Mouse (Mus musculus) splenic B cell, adult 2 months (primary cell): ENCODE data around the gene Zfp953.
"Not testable (repeated sequence)": the region's sequence is repeated elsewhere in the genome, so short reads cannot be mapped to it uniquely, and the experiment has no call there.

Experiments
- DNase-seq: peaks from one replicate; pipeline ENCODE4 v3.0.0-alpha.2; 2011; ENCODE audit warnings: low read depth, low spot score
- H3K27me3 ChIP-seq: 2 replicates; pipeline ENCODE4 v1.6.1; 2012; ENCODE audit warnings: mild to moderate bottlenecking, low read length, moderate library complexity, mixed read lengths; ENCODE audit not compliant: control insufficient read depth, poor library complexity, insufficient read depth, severe bottlenecking
- H3K36me3 ChIP-seq: 2 replicates; pipeline ENCODE4 v1.6.1; 2012; ENCODE audit warnings: mild to moderate bottlenecking, low read length, moderate library complexity, mixed read lengths; ENCODE audit not compliant: control insufficient read depth, poor library complexity, insufficient read depth, severe bottlenecking

The Zfp953 gene

DNA sequence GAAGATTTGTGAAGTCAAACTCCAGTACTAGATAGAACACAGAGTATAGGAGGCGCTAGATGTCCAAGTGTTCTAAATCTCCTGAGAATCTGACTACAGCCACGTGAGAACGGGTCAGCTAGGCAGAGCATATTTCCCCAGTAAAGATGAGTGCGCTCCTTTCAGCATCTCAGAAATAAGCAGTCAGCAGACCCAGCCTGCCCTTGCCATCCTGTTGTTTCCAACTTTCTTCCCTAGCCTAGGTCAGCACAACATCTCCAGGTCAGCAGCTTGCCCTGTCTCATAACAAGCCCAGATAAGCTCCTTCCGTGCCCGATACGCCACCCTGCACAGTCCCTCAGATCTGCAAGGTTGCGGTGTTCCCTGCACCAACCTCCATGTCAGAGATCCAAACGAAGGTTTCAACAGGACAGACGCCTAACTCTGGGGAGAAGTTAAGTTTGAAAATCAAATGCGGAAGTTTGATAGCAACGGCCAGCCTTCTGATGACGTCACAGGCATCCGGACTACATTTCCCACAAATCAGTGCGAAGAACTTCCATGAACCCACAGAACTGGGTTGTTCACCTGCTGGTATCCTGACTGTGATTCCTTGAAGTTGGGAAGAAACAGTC is at the start of gene Zfp953, which contains the start of gene Gm28044:
Gene Zfp953, minus strand, starts transcription at position 475 of the 614 bp plus-strand sequence.
Gene Gm28044, minus strand, starts transcription at position 406 of the 614 bp plus-strand sequence.
- no peaks in the 10 kb centered on the region for H3K36me3 ChIP-seq
- no peaks in the 10 kb centered on the region for H3K27me3 ChIP-seq
- DNase-seq, result peak; percentile 93

DNA sequence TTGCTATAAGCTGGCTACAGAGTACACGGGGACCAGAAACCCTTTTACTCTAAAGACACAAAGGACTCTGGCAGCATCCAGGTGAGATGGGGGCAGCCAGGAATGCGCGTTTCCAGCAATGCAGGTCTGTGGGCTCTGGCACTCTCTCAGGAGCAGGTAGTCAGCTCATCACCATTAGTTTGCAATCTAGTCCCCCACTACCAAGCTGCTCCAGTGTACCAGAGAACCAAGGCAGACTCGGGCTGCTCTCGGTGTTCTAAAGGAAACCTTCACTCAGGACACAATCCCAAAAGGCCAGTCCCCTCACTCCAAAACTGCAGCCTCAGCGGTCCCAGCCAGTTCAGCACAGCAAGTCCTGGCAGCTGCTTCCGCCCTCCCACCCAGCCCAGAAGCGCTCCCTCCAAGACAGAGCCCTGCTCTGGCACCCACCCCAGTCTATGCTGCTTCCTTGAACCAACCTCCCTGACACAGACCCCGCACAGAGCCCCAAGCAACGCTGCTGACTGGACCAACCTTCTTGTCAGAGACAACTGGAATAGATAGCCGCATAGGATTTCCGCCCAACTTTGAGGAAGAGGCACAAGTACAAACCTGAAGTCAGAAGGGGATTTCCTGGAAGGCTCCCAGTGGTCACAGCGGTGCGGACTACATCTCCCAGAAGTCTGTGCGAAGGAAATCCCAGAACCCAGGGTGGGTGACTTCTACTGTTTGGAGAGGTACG is 38.9 kb upstream of the Zfp953 start, which contains the start of gene Zfp429:
Gene Zfp429, minus strand, starts transcription at position 637 of the 721 bp plus-strand sequence.
- DNase-seq, result peak; percentile 88
- not testable (repeated sequence) for H3K27me3 ChIP-seq, H3K36me3 ChIP-seq

DNA sequence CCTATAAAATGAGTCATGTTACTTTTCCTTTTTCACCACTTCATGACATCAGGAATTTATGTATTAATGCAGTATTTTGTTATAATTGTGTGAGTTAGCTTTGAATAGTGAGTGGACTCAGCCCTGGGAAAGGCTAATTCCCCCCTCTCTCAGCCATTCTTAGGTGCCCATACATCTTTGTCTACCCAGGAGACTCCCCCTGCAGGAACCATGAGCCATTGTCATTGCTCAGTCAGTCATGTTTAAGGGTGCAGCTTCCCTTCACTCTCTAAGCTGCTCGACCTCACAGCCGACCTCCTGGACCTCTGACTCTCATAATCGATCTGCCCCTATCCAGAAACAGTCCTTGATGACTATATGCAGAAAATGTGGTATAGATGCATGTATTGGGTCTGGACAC is 15.8 kb upstream of the Zfp953 start:
- DNase-seq, H3K27me3 ChIP-seq: not testable (repeated sequence)

DNA sequence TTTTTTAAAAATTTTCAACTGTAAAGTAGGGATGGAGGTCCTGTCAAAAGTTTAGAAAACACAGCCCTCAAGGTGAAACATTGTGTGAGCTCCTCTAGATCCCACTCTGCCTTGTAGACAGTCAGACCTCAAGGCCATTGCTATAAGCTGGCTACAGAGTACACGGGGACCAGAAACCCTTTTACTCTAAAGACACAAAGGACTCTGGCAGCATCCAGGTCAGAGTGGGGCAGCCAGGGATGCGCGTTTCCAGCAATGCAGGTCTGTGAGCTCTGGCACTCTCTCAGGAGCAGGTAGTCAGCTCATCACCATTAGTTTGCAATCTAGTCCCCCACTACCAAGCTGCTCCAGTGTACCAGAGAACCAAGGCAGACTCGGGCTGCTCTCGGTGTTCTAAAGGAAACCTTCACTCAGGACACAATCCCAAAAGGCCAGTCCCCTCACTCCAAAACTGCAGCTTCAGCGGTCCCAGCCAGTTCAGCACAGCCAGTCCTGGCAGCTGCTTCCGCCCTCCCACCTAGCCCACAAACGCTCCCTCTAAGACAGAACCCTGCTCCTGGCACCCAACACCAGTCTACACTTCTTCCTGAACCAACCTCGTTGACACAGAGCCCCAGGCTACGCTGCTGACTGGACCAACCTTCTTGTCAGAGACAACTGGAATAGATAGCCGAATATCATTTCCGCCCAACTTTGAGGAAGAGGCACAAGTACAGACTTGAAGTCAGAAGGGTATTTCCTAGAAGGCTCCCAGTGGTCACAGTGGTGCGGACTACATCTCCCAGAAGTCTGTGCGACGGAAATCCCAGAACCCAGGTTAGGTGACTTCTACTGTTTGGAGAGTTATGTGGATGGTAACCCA is 14.9 kb upstream of the Zfp953 start, which contains the start of the genes Gm28041 and Zfp456:
Gene Gm28041, minus strand, starts transcription at position 684 of the 862 bp plus-strand sequence.
Gene Zfp456, minus strand, starts transcription at position 761 of the 862 bp plus-strand sequence.
- peak; percentile 90 for DNase-seq
- not testable (repeated sequence) for H3K36me3 ChIP-seq, H3K27me3 ChIP-seq

More for the DNA sequence above, 15.8 kb upstream of the Zfp953 start:
- not testable (repeated sequence) for H3K36me3 ChIP-seq

DNA sequence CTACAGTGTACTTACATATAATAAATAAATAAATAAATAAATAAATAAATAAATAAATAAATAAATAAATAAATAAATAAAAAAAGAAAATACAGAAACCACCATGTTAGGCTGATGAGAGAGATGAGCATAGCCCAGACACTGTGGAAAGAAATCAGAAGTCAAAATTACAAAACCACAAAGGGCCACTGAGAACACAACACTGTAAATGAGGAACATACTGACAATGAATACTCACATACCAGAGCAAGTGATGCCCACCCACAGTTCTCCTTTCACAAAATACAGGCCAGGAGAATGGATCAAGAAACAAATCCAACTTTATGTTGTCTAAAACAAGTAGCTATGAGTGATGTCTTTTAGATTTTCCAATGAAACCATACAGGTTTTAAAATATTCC is 8.6 kb downstream of the Zfp953 start:
- no peak for DNase-seq
- Histone ChIP-seq H3K27me3 (no peaks in the 10 kb centered on the region), H3K36me3 (no peaks in the 10 kb centered on the region)

DNA sequence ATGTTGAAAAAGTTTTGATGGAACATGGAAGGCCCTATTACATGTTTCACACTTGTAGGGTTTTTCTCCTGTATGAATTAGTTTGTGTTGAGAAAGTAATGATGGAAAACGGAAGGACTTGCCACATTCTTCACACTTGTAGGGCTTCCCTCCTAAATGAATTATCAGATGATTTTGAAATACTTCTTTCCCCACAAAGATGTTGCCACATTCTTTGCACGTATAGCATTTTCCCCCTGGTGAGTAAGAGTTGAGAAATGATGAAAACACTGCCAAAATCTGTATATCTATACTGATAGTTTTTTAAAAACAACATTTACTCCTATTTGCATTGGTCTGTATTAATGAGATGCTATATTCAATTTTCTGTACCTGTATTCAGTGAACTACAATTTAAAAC is 17.0 kb downstream of the Zfp953 start:
- no peaks in the 10 kb centered on the region for H3K27me3 ChIP-seq
- no peak for DNase-seq
- peaks cover 11% of the 10 kb centered on the region for H3K36me3 ChIP-seq

DNA sequence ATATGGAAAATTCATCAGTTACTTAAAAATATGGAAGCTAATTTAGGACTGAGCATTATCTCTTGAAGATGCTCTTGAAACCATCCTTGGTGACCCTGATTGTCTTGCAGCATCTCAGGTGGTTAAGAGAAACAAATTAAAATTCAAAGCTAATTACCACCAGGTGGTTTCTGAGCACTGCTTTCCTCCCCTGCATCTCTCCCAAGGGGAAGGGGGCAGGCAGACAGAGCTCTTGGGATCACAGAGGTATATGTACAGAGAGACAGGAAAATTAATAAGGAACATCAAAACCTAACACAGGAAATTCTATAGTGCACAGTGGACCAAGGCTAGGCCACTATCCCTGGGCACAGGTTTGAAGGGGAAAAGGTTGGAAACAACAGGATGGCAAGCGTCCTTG is 27.5 kb downstream of the Zfp953 start:
- H3K27me3 ChIP-seq, result no peaks in the 10 kb centered on the region
- DNase-seq, result peak; percentile 6
- no peaks in the 10 kb centered on the region for H3K36me3 ChIP-seq

DNA sequence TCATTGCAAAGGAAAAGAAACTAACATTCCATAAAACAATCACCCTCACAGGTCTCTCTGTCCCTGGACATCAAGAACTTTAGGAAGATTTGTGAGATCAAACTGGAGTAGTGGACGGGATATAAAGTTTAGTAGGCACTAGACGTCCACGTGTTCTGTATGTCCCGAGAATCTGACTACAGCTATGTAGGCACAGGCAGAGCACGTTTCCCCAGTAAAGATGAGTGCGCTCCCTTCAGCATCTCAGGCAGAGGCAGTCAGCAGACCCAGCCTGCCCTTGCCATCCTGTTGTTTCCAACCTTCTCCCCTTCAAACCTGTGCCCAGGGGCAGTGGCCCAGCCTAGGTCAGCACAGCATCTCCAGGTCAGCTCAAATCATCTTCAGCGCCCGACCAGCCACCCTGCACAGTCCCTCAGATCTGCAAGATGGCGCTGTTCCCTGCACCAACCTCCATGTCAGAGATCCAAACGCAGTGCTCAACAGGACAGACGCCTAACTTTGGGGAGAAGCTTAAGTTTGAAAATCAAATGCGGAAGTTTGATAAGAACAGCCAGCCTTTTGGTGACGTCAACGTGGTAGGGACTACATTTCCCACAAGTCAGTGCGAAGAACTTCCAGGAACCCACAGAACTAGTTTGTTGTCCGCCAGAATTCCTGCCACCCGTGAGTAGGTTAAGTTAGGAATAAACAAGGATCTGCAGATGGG is 28.2 kb downstream of the Zfp953 start, which contains the start of gene Zfp595:
Gene Zfp595, minus strand, starts transcription at position 552 of the 706 bp plus-strand sequence.
- DNase-seq, result peak; percentile 91
- no peaks in the 10 kb centered on the region for H3K27me3 ChIP-seq

DNA sequence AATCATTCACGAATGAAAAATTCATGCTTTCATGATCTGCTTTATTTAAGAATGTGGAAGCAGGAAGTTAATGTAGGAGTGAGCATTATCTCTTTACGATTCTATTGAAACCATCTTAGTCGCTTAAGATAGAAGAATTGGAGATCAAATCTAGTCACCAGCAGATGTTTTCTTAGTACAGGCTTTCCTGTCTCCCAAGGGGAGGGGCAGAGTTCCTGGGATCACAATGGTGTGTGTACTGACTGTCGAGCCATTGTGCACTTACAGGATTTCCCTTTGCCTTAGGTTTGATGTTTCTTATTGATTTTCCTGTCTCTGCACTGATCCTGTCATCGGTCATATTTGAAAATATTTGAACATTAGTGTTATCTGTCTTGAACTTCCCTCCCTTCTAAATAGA is 53.7 kb downstream of the Zfp953 start:
- DNase-seq, result no peak
- no peaks in the 10 kb centered on the region for H3K36me3 ChIP-seq
- H3K27me3 ChIP-seq, result no peaks in the 10 kb centered on the region

More for the DNA sequence above, 28.2 kb downstream of the Zfp953 start, which contains the start of gene Zfp595:
- no peaks in the 10 kb centered on the region for H3K36me3 ChIP-seq

DNA sequence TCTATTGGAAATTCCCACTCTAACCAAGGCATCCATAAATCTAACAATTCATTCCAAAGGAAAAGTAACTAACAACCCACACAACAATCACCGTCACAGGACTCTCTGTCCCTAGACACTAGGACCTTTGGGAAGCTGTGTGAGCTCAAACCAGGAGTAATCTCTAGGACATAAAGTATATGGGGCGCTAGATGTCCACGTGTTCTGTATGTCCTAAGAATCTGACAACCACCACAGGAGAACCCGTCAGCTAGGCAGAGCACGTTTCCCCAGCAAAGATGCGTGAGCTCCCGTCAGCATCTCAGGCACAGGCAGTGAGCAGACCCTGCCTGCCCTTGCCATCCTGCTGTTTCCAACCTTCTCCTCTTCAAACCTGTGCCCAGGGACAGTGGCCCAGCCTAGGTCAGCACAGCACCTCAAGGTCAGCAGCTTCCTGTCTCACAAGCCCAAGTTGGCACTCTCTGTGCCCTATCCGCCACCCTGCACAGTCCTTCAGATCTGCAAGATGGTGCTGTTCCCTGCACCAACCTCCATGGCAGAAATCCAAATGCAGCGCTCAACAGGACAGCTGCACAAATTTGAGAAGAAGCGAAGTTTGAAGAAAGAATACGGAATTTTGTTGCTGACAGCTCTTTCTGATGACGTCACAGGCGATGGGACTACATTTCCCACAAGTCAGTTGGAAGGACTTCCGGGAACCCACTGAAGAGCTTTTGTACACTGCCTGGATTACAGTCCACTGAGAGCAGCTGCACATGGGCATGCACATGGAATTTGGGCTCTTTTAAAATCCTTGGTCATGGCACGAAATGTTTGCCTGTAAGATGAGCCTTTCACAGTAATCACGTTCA is 54.4 kb downstream of the Zfp953 start, which contains the start of gene Zfp457:
Gene Zfp457, minus strand, starts transcription at position 664 of the 851 bp plus-strand sequence.
- Histone ChIP-seq H3K36me3 (no peaks in the 10 kb centered on the region), H3K27me3 (no peaks in the 10 kb centered on the region)
- peak; percentile 91 for DNase-seq
